Mouse (Mus musculus): Measurements from ENCODE around the gene Mybphl. TPM values are rescaled to one million over a fixed set of nuclear protein-coding genes. Genes with fewer than 3 reads are reported as not detected.
A peak's percentile ranks its signal among the peaks of the same experiment; 100 is the strongest.

The Mybphl gene
- polyA plus RNA-seq, 1 experiment from 2014 or later = not detected

- H3K9me3 ChIP-seq = no peaks in the 10 kb centered on the region
- H3K27me3 ChIP-seq (replicated peaks) = no peaks in the 10 kb centered on the region
- H3K27ac ChIP-seq = no peak overlapping the region
- WGBS = 36% methylated on average over 22 of the region's 22 CpGs
- peaks cover 4% of the 10 kb centered on the region for H3K4me1 ChIP-seq (replicated peaks)
- H3K36me3 ChIP-seq = 0 out of 2 replicates have a peak, but pooled peaks cover 4% of the 10 kb centered on the region
- peak overlapping the region; percentile 9; the same call in 1 of the 2 replicates for H3K4me3 ChIP-seq (replicated peaks)
- ATAC-seq = peak; percentile 96
- peak overlapping the region; percentile 30; the same call in 1 of the 2 replicates for H3K9ac ChIP-seq
- H3K4me2 ChIP-seq (replicated peaks) = peak overlapping the region; percentile 51
Observed at GRCm38 (mm10) chr3:108401692-108402527, 37.2 kb downstream of the Mybphl start.

- Histone ChIP-seq H3K4me3 (replicated peaks) (no peak overlapping the region), H3K4me2 (replicated peaks) (no peak overlapping the region), H3K4me1 (replicated peaks) (peaks cover 4% of the 10 kb centered on the region), H3K9ac (no peak overlapping the region), H3K36me3 (0 out of 2 replicates have a peak, but pooled peaks cover 4% of the 10 kb centered on the region), H3K9me3 (no peaks in the 10 kb centered on the region), H3K27me3 (replicated peaks) (no peaks in the 10 kb centered on the region), H3K27ac (no peak overlapping the region)
- 93% methylated on average over 15 of the region's 15 CpGs for WGBS
- no peak for ATAC-seq
Observed at GRCm38 (mm10) chr3:108402528-108402920, 37.8 kb downstream of the Mybphl start.

DNA sequence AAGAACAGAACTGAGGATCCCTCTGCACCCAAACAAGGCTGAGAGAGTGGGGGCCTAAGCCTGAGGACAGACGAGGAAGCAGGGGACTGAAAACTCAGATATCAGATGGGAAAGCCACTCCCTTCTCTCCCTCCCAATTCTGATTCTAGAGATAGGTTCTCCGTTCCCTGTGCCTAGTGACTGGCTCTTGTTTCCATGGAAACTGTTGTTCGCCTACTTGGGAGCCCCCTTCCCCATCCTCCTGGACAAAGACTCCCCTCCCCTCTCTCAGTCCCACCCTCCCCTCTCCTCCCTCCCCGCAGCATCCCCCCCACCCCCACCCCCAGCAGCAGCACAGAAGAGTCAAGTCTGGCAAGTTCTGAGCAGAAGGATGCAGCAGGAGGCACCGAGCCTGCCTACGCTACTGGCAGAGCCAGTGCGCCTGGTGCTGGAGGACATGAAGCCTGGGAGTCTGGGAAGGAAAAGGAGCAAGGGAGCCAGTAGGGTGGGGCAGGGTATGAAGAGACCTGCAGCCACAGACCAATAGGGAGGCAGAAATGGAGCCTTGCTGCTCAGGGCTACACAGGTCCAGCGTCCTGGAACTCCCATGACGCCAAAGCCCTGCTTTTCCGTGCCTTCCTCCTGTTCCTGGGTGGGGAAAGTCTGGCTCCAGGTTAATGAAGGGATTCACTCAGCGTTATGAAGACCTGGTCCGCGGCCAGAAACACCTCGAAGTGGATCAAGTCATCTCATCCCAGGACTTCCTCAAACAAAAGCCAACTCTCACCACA lies 41.0 kb downstream of the Mybphl start:
- Histone ChIP-seq H3K9ac (no peak overlapping the region), H3K36me3 (0 out of 2 replicates have a peak, but pooled peaks cover 4% of the 10 kb centered on the region), H3K4me2 (replicated peaks) (no peak overlapping the region), H3K9me3 (no peaks in the 10 kb centered on the region), H3K4me3 (replicated peaks) (no peak overlapping the region), H3K27ac (no peak overlapping the region), H3K27me3 (replicated peaks) (no peaks in the 10 kb centered on the region), H3K4me1 (replicated peaks) (peaks cover 5% of the 10 kb centered on the region)
- ATAC-seq = no peak
- 57% methylated on average over 14 of the region's 14 CpGs for WGBS

GRCm38 (mm10) chr3:108406306-108406885 lies 41.7 kb downstream of the Mybphl start:
- no peak overlapping the region for H3K9ac ChIP-seq
- no peaks in the 10 kb centered on the region for H3K9me3 ChIP-seq
- no peak overlapping the region for H3K4me2 ChIP-seq (replicated peaks)
- H3K4me3 ChIP-seq (replicated peaks) = no peak overlapping the region
- peaks cover 12% of the 10 kb centered on the region for H3K4me1 ChIP-seq (replicated peaks)
- no peak for ATAC-seq
- 0 out of 2 replicates have a peak, but pooled peaks cover 4% of the 10 kb centered on the region for H3K36me3 ChIP-seq
- no peaks in the 10 kb centered on the region for H3K27me3 ChIP-seq (replicated peaks)
- H3K27ac ChIP-seq = no peak overlapping the region
- 89% methylated on average over 24 of the region's 24 CpGs for WGBS

GRCm38 (mm10) chr3:108408517-108409008 lies 43.9 kb downstream of the Mybphl start:
- H3K4me3 ChIP-seq (replicated peaks) = no peak overlapping the region
- 89% methylated on average over 8 of the region's 8 CpGs for WGBS
- H3K9ac ChIP-seq = no peak overlapping the region
- H3K4me1 ChIP-seq (replicated peaks) = peaks cover 12% of the 10 kb centered on the region; the same call in 1 of the 2 replicates
- H3K27ac ChIP-seq = no peak overlapping the region
- H3K9me3 ChIP-seq = 0 out of 2 replicates have a peak, but pooled peaks cover 7% of the 10 kb centered on the region
- H3K36me3 ChIP-seq = peaks cover 8% of the 10 kb centered on the region; the same call in 1 of the 2 replicates
- H3K27me3 ChIP-seq (replicated peaks) = no peaks in the 10 kb centered on the region
- ATAC-seq = no peak
- H3K4me2 ChIP-seq (replicated peaks) = no peak overlapping the region

GRCm38 (mm10) chr3:108409656-108410358 lies 45.1 kb downstream of the Mybphl start:
- 57% methylated on average over 8 of the region's 8 CpGs for WGBS
- peaks cover 14% of the 10 kb centered on the region; the same call in 1 of the 2 replicates for H3K36me3 ChIP-seq
- no peak overlapping the region for H3K27ac ChIP-seq
- H3K9ac ChIP-seq = no peak overlapping the region; the same call in 1 of the 2 replicates
- H3K9me3 ChIP-seq = 0 out of 2 replicates have a peak, but pooled peaks cover 7% of the 10 kb centered on the region
- H3K4me3 ChIP-seq (replicated peaks) = no peak overlapping the region
- 0 out of 2 replicates have a peak overlapping the region, but pooled peaks have one; percentile 17 for H3K4me2 ChIP-seq (replicated peaks)
- peaks cover 13% of the 10 kb centered on the region for H3K4me1 ChIP-seq (replicated peaks)
- ATAC-seq = no peak
- 0 out of 2 replicates have a peak, but pooled peaks cover 2% of the 10 kb centered on the region for H3K27me3 ChIP-seq (replicated peaks)

GRCm38 (mm10) chr3:108410359-108410714 lies 45.6 kb downstream of the Mybphl start:
- Histone ChIP-seq H3K27me3 (replicated peaks) (0 out of 2 replicates have a peak, but pooled peaks cover 4% of the 10 kb centered on the region), H3K4me1 (replicated peaks) (peaks cover 18% of the 10 kb centered on the region), H3K4me3 (replicated peaks) (no peak overlapping the region), H3K36me3 (peaks cover 14% of the 10 kb centered on the region; the same call in 1 of the 2 replicates), H3K9ac (no peak overlapping the region; the same call in 1 of the 2 replicates), H3K9me3 (0 out of 2 replicates have a peak, but pooled peaks cover 7% of the 10 kb centered on the region), H3K27ac (no peak overlapping the region), H3K4me2 (replicated peaks) (peak overlapping the region; percentile 17; the same call in 1 of the 2 replicates)
- ATAC-seq = no peak
- WGBS = 40% methylated on average over 5 of the region's 5 CpGs

DNA sequence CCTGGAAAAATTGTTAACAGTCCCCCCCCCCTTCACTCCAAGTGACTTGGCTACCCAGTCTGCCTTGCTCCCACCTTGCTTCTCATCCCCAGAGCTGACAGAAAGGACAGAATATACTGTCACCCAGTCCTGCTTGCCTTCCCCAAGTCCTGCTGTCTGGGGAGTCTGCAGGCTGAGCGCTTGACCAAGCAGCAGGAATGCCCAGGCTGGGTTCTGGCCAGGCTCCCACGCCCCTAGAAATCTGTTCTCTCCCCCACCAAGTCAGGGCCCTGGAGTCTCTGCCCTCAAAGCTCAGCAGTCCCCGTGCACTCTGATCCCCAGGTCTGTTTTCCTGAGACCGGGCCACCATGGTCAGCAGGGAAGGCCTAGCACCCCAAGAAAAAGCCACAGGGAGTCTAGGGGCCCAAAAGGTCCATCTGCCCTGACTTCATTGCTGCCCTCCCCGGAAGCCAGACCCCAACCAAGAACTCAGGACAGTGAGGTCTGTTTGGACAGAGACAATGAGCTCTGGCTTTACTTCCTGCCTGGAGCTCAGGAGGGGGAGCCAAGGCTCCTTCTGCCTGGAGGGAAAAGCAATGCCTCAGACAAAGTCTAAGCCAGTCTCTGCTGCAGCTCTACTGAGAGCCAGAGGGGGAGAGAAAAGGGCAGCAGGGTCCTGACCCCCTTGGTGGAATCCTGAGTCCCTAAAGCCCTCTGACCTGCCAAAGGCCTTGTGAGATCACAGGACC lies 46.5 kb downstream of the Mybphl start:
- H3K27me3 ChIP-seq (replicated peaks) = peaks cover 4% of the 10 kb centered on the region; the same call in 1 of the 2 replicates
- peak overlapping the region; percentile 26; the same call in 1 of the 2 replicates for H3K9ac ChIP-seq
- WGBS = 58% methylated on average over 5 of the region's 5 CpGs
- 0 out of 2 replicates have a peak, but pooled peaks cover 7% of the 10 kb centered on the region for H3K9me3 ChIP-seq
- peaks cover 19% of the 10 kb centered on the region for H3K4me1 ChIP-seq (replicated peaks)
- no peak overlapping the region for H3K4me3 ChIP-seq (replicated peaks)
- ATAC-seq = no peak
- H3K36me3 ChIP-seq = peaks cover 14% of the 10 kb centered on the region; the same call in 1 of the 2 replicates
- peak overlapping the region; percentile 32; the same call in 1 of the 2 replicates for H3K27ac ChIP-seq
- H3K4me2 ChIP-seq (replicated peaks) = peak overlapping the region; percentile 17; the same call in 1 of the 2 replicates

GRCm38 (mm10) chr3:108411754-108412121 lies 47.0 kb downstream of the Mybphl start:
- Histone ChIP-seq H3K36me3 (peaks cover 12% of the 10 kb centered on the region; the same call in 1 of the 2 replicates), H3K27me3 (replicated peaks) (peaks cover 10% of the 10 kb centered on the region; the same call in 1 of the 2 replicates), H3K9me3 (0 out of 2 replicates have a peak, but pooled peaks cover 7% of the 10 kb centered on the region), H3K27ac (peak overlapping the region; percentile 32; the same call in 1 of the 2 replicates), H3K4me3 (replicated peaks) (no peak overlapping the region), H3K4me2 (replicated peaks) (0 out of 2 replicates have a peak overlapping the region, but pooled peaks have one; percentile 17), H3K9ac (0 out of 2 replicates have a peak overlapping the region, but pooled peaks have one; percentile 26), H3K4me1 (replicated peaks) (peaks cover 19% of the 10 kb centered on the region)
- WGBS = 62% methylated on average over 8 of the region's 8 CpGs
- ATAC-seq = no peak

- 98% methylated on average over 35 of the region's 35 CpGs for WGBS
Observed at GRCm38 (mm10) chr3:108413634-108414360, 49.1 kb downstream of the Mybphl start.

More at GRCm38 (mm10) chr3:108413634-108414360, 49.1 kb downstream of the Mybphl start:
- Histone ChIP-seq H3K36me3 (peaks cover 10% of the 10 kb centered on the region; the same call in 1 of the 2 replicates), H3K9me3 (0 out of 2 replicates have a peak, but pooled peaks cover 7% of the 10 kb centered on the region), H3K27me3 (replicated peaks) (peaks cover 13% of the 10 kb centered on the region), H3K4me2 (replicated peaks) (no peak overlapping the region), H3K27ac (no peak overlapping the region), H3K4me1 (replicated peaks) (peaks cover 19% of the 10 kb centered on the region), H3K9ac (no peak overlapping the region), H3K4me3 (replicated peaks) (no peak overlapping the region)
- ATAC-seq = no peak
